Mouse (Mus musculus) forebrain, embryonic 12.5 days (tissue): ENCODE measurements around the gene Pcca. TPM values are rescaled to one million over a fixed set of nuclear protein-coding genes. Genes with fewer than 3 reads are reported as not detected.

Source experiments
- ATAC-seq: fragments of 200-750 bp; cut with Nextera tagmentation; 2 replicates; pipeline ENCODE4 v1.8.0; 2017; ENCODE audit warnings: moderate TSS enrichment; ENCODE audit not compliant: low FRiP score
- H3K27ac ChIP-seq: fragments of 300-500 bp; sonication (generic); 2 replicates; pipeline ENCODE4 v1.5.1; 2016; ENCODE audit warnings: mild to moderate bottlenecking
- H3K27me3 ChIP-seq: fragments of 300-500 bp; sonication (generic); 2 replicates; pipeline ENCODE4 v1.6.1; 2016; ENCODE audit warnings: mild to moderate bottlenecking
- H3K36me3 ChIP-seq: fragments of 300-500 bp; sonication (generic); replicated peaks from 2 replicates; pipeline ENCODE4 v1.6.1; 2016; ENCODE audit warnings: mild to moderate bottlenecking
- H3K4me1 ChIP-seq: fragments of 300-500 bp; sonication (generic); 2 replicates; pipeline ENCODE4 v1.6.1; 2016
- H3K4me2 ChIP-seq: fragments of 300-500 bp; sonication (generic); 2 replicates; pipeline ENCODE4 v1.6.1; 2016; ENCODE audit warnings: mild to moderate bottlenecking, moderate library complexity
- H3K4me3 ChIP-seq: fragments of 300-500 bp; sonication (generic); replicated peaks from 2 replicates; pipeline ENCODE4 v1.5.1; 2016; ENCODE audit warnings: mild to moderate bottlenecking
- H3K9ac ChIP-seq: fragments of 300-500 bp; sonication (generic); 2 replicates; pipeline ENCODE4 v1.6.1; 2016; ENCODE audit warnings: mild to moderate bottlenecking
- H3K9me3 ChIP-seq: fragments of 300-500 bp; sonication (generic); 2 replicates; pipeline ENCODE4 v1.6.1; 2016
- WGBS: fragments of 180-500 bp; shearing (Covaris S2); methylation state at CpG from one replicate; pipeline ENCODE4 v1.1.7; 2016; 5-methylcytosine and 5-hydroxymethylcytosine counted together
- polyA plus RNA-seq: library from polyadenylated mRNA; unstranded; fragments of >200 nt; fragmentation: Nextera tagmentation; extraction: Ambion mirVana; gene quantifications from 2 replicates; pipeline ENCODE4 v1.2.1, GENCODE M21; 2016

The Pcca gene
- polyA plus RNA-seq, result 34.7 and 38.6 TPM in 2 replicates

GRCm38 (mm10) chr14:122534017-122534924, at the start of gene Pcca:
TSS of gene Pcca (plus strand) at chr14:122534324.
- Histone ChIP-seq H3K9me3 (no peaks in the 10 kb centered on the region), H3K27ac (peak within 1 kb of the TSS; percentile 63), H3K27me3 (no peaks in the 10 kb centered on the region), H3K9ac (peak within 1 kb of the TSS; percentile 79), H3K4me1 (peaks cover 14% of the 10 kb centered on the region), H3K36me3 (no peaks in the 10 kb centered on the region), H3K4me3 (peak within 1 kb of the TSS; percentile 70), H3K4me2 (peak within 1 kb of the TSS; percentile 75)
- 1% methylated on average over 54 of the region's 54 CpGs for WGBS
- ATAC-seq, result peak; percentile 100

GRCm38 (mm10) chr14:122484458-122484843, 49.7 kb upstream of the Pcca start:
- Histone ChIP-seq H3K27me3 (peaks cover 57% of the 10 kb centered on the region), H3K4me2 (peak overlapping the region; percentile 63), H3K9ac (peak overlapping the region; percentile 38; the same call in 1 of the 2 replicates), H3K4me1 (peaks cover 54% of the 10 kb centered on the region), H3K9me3 (no peaks in the 10 kb centered on the region), H3K36me3 (no peaks in the 10 kb centered on the region), H3K4me3 (peak overlapping the region; percentile 24), H3K27ac (peak overlapping the region; percentile 73)
- WGBS, result 0% methylated on average over 3 of the region's 4 CpGs
- no peak for ATAC-seq

- Histone ChIP-seq H3K27ac (peak overlapping the region; percentile 73), H3K9ac (peak overlapping the region; percentile 38; the same call in 1 of the 2 replicates), H3K27me3 (peaks cover 60% of the 10 kb centered on the region), H3K4me3 (peak overlapping the region; percentile 24), H3K4me2 (peak overlapping the region; percentile 63), H3K36me3 (no peaks in the 10 kb centered on the region), H3K9me3 (no peaks in the 10 kb centered on the region), H3K4me1 (peaks cover 58% of the 10 kb centered on the region)
- 2% methylated on average over 24 of the region's 24 CpGs for WGBS
- ATAC-seq, result 0 out of 2 replicates have a peak, but pooled peaks have one; percentile 24
Measured at GRCm38 (mm10) chr14:122484844-122485551, 49.1 kb upstream of the Pcca start.

GRCm38 (mm10) chr14:122485635-122486181, 48.4 kb upstream of the Pcca start:
- peak overlapping the region; percentile 73 for H3K27ac ChIP-seq
- 4% methylated on average over 12 of the region's 12 CpGs for WGBS
- H3K9me3 ChIP-seq, result no peaks in the 10 kb centered on the region
- H3K4me3 ChIP-seq, result peak overlapping the region; percentile 24
- no peaks in the 10 kb centered on the region for H3K36me3 ChIP-seq
- peaks cover 62% of the 10 kb centered on the region for H3K4me1 ChIP-seq
- peak overlapping the region; percentile 38; the same call in 1 of the 2 replicates for H3K9ac ChIP-seq
- H3K4me2 ChIP-seq, result peak overlapping the region; percentile 63
- peaks cover 64% of the 10 kb centered on the region for H3K27me3 ChIP-seq
- no peak for ATAC-seq

GRCm38 (mm10) chr14:122486611-122487010, 47.5 kb upstream of the Pcca start:
- H3K27me3 ChIP-seq, result peaks cover 65% of the 10 kb centered on the region
- no peaks in the 10 kb centered on the region for H3K9me3 ChIP-seq
- no peak overlapping the region for H3K27ac ChIP-seq
- H3K4me3 ChIP-seq, result no peak overlapping the region
- H3K9ac ChIP-seq, result no peak overlapping the region
- no peak overlapping the region for H3K4me2 ChIP-seq
- ATAC-seq, result no peak
- H3K36me3 ChIP-seq, result no peaks in the 10 kb centered on the region
- WGBS, result 9% methylated on average over 1 of the region's 1 CpGs
- peaks cover 55% of the 10 kb centered on the region for H3K4me1 ChIP-seq

- 5% methylated on average over 5 of the region's 5 CpGs for WGBS
- H3K27ac ChIP-seq, result no peak overlapping the region
- no peaks in the 10 kb centered on the region for H3K9me3 ChIP-seq
- H3K4me1 ChIP-seq, result peaks cover 48% of the 10 kb centered on the region
- H3K9ac ChIP-seq, result no peak overlapping the region
- H3K27me3 ChIP-seq, result peaks cover 60% of the 10 kb centered on the region
- H3K36me3 ChIP-seq, result no peaks in the 10 kb centered on the region
- H3K4me2 ChIP-seq, result 0 out of 2 replicates have a peak overlapping the region, but pooled peaks have one; percentile 15
- H3K4me3 ChIP-seq, result no peak overlapping the region
- ATAC-seq, result no peak
Measured at GRCm38 (mm10) chr14:122487366-122487765, 46.8 kb upstream of the Pcca start.

GRCm38 (mm10) chr14:122489041-122489440, 45.1 kb upstream of the Pcca start:
- no peak for ATAC-seq
- Histone ChIP-seq H3K9ac (peak overlapping the region; percentile 33; the same call in 1 of the 2 replicates), H3K27me3 (peaks cover 55% of the 10 kb centered on the region), H3K4me1 (peaks cover 34% of the 10 kb centered on the region), H3K4me2 (peak overlapping the region; percentile 60), H3K9me3 (no peaks in the 10 kb centered on the region), H3K4me3 (peak overlapping the region; percentile 20; the same call in 1 of the 2 replicates), H3K36me3 (no peaks in the 10 kb centered on the region), H3K27ac (no peak overlapping the region)
- 2% methylated on average over 5 of the region's 5 CpGs for WGBS

- peak overlapping the region; percentile 55; the same call in 1 of the 2 replicates for H3K9ac ChIP-seq
- H3K36me3 ChIP-seq, result no peaks in the 10 kb centered on the region
- peak overlapping the region; percentile 77 for H3K27ac ChIP-seq
- H3K4me1 ChIP-seq, result peaks cover 27% of the 10 kb centered on the region
- peak overlapping the region; percentile 60 for H3K4me2 ChIP-seq
- WGBS, result under 1% methylated on average over 12 of the region's 12 CpGs
- H3K4me3 ChIP-seq, result peak overlapping the region; percentile 38
- ATAC-seq, result 0 out of 2 replicates have a peak, but pooled peaks have one; percentile 18
- 0 out of 2 replicates have a peak, but pooled peaks cover 4% of the 10 kb centered on the region for H3K9me3 ChIP-seq
- H3K27me3 ChIP-seq, result peaks cover 47% of the 10 kb centered on the region
Measured at GRCm38 (mm10) chr14:122489686-122490414, 44.3 kb upstream of the Pcca start.

GRCm38 (mm10) chr14:122490441-122491328, 43.4 kb upstream of the Pcca start, which contains the start of gene Gm10837:
TSS of gene Gm10837 (plus strand) at chr14:122490586.
- Histone ChIP-seq H3K36me3 (no peaks in the 10 kb centered on the region), H3K4me3 (peak within 1 kb of the TSS; percentile 38), H3K9ac (peak within 1 kb of the TSS; percentile 55), H3K4me1 (peaks cover 19% of the 10 kb centered on the region), H3K9me3 (0 out of 2 replicates have a peak, but pooled peaks cover 7% of the 10 kb centered on the region), H3K27ac (peak within 1 kb of the TSS; percentile 77), H3K4me2 (peak within 1 kb of the TSS; percentile 60), H3K27me3 (peaks cover 40% of the 10 kb centered on the region)
- 1% methylated on average over 51 of the region's 51 CpGs for WGBS
- ATAC-seq, result peak; percentile 70

GRCm38 (mm10) chr14:122491521-122491920, 42.6 kb upstream of the Pcca start:
- no peak for ATAC-seq
- Histone ChIP-seq H3K9ac (no peak overlapping the region), H3K4me3 (no peak overlapping the region), H3K4me1 (peaks cover 17% of the 10 kb centered on the region), H3K27me3 (peaks cover 37% of the 10 kb centered on the region), H3K4me2 (no peak overlapping the region), H3K9me3 (0 out of 2 replicates have a peak, but pooled peaks cover 7% of the 10 kb centered on the region), H3K36me3 (no peaks in the 10 kb centered on the region), H3K27ac (no peak overlapping the region)
- WGBS, result 55% methylated on average over 6 of the region's 6 CpGs
